Mouse (Mus musculus) embryo, embryonic 9.5 days (tissue): ENCODE measurements around the gene Pik3r1.

Source experiments
- DNase-seq: peaks from one replicate; pipeline ENCODE4 v3.0.0-alpha.2; 2017; ENCODE audit errors: extremely low spot score

Gene Pik3r1

GRCm38 (mm10) chr13:101738769-101739168 lies 29.2 kb downstream of the Pik3r1 start:
- DNase-seq, result no peak

GRCm38 (mm10) chr13:101736521-101737387 lies 31.3 kb downstream of the Pik3r1 start:
- DNase-seq, result no peak

GRCm38 (mm10) chr13:101735364-101736120 lies 32.5 kb downstream of the Pik3r1 start:
- DNase-seq, result no peak

GRCm38 (mm10) chr13:101734227-101734626 lies 33.8 kb downstream of the Pik3r1 start:
- no peak for DNase-seq

- no peak for DNase-seq
Observed at GRCm38 (mm10) chr13:101732675-101733074, 35.3 kb downstream of the Pik3r1 start.

- DNase-seq, result no peak
Observed at GRCm38 (mm10) chr13:101731777-101732176, 36.2 kb downstream of the Pik3r1 start.

GRCm38 (mm10) chr13:101730351-101730750 lies 37.7 kb downstream of the Pik3r1 start:
- DNase-seq, result no peak

- DNase-seq, result peak; percentile 46
Observed at GRCm38 (mm10) chr13:101729248-101730055, 38.6 kb downstream of the Pik3r1 start.

GRCm38 (mm10) chr13:101728816-101729215 lies 39.2 kb downstream of the Pik3r1 start:
- peak; percentile 39 for DNase-seq

- no peak for DNase-seq
Observed at GRCm38 (mm10) chr13:101728300-101728699, 39.7 kb downstream of the Pik3r1 start.

GRCm38 (mm10) chr13:101727837-101728236 lies 40.2 kb downstream of the Pik3r1 start:
- DNase-seq, result no peak

- DNase-seq, result no peak
Observed at GRCm38 (mm10) chr13:101726922-101727321, 41.1 kb downstream of the Pik3r1 start.

- no peak for DNase-seq
Observed at GRCm38 (mm10) chr13:101721901-101722595, 46.0 kb downstream of the Pik3r1 start.

- no peak for DNase-seq
Observed at GRCm38 (mm10) chr13:101721154-101721553, 46.9 kb downstream of the Pik3r1 start.

GRCm38 (mm10) chr13:101719312-101719870 lies 48.6 kb downstream of the Pik3r1 start:
- DNase-seq, result peak; percentile 82

GRCm38 (mm10) chr13:101718744-101719143 lies 49.3 kb downstream of the Pik3r1 start:
- no peak for DNase-seq

- DNase-seq, result no peak
Observed at GRCm38 (mm10) chr13:101717836-101718235, 50.2 kb downstream of the Pik3r1 start.

GRCm38 (mm10) chr13:101713429-101714088 lies 54.5 kb downstream of the Pik3r1 start:
- no peak for DNase-seq

- DNase-seq, result no peak
Observed at GRCm38 (mm10) chr13:101712720-101713428, 55.1 kb downstream of the Pik3r1 start.

- no peak for DNase-seq
Observed at GRCm38 (mm10) chr13:101712099-101712498, 55.9 kb downstream of the Pik3r1 start.
